In genomic region chr6:106933584-106933983, GRCm38 (mm10) we compare ENCODE assay signal across 27 mouse cellular contexts.
DNase-seq lines count a peak whose midpoint lies in the region; ATAC-seq and TF ChIP-seq lines count a peak whose summit lies in the region.
"Had no signal": no experiment of that assay in that cellular context is flagged by ENCODE, and none has a peak within 500 bp of the region (broad histone marks: within the 10 kb centered on the region; RNA-seq: fewer than 3 reads in every experiment).

No protein-coding gene starts in this region.

- no peak overlapping the region for H3K4me3 ChIP-seq in stomach, embryonic 14.5 days (ENCODE audit: low read depth, low read length)
- H3K4me3 ChIP-seq in stomach, postnatal 0 days (ENCODE audit: low read depth, low read length) = no peak overlapping the region
- H3K4me3 ChIP-seq: embryonic facial prominence, embryonic 12.5 days; embryonic facial prominence, embryonic 15.5 days; gastrocnemius, adult 2 months; heart, embryonic 12.5 days; heart, embryonic 15.5 days; hindbrain, embryonic 10.5 days; hindbrain, embryonic 13.5 days had no signal

- no peaks in the 10 kb centered on the region for H3K4me1 ChIP-seq in stomach, embryonic 14.5 days (ENCODE audit: control insufficient read depth, insufficient read depth, low read length)
- H3K4me1 ChIP-seq in stomach, postnatal 0 days (replicated peaks; ENCODE audit: control insufficient read depth, insufficient read depth) = no peaks in the 10 kb centered on the region
- H3K4me1 ChIP-seq: embryonic facial prominence, embryonic 12.5 days; embryonic facial prominence, embryonic 15.5 days; heart, embryonic 12.5 days; heart, embryonic 15.5 days; hindbrain, embryonic 10.5 days; hindbrain, embryonic 13.5 days had no signal

- H3K4me2 ChIP-seq in stomach, embryonic 14.5 days (replicated peaks; ENCODE audit: low read depth, low read length) = no peak overlapping the region
- no peak overlapping the region for H3K4me2 ChIP-seq in stomach, postnatal 0 days (replicated peaks; ENCODE audit: low read depth)
- H3K4me2 ChIP-seq: embryonic facial prominence, embryonic 12.5 days; embryonic facial prominence, embryonic 15.5 days; heart, embryonic 12.5 days; heart, embryonic 15.5 days; hindbrain, embryonic 13.5 days had no signal

- WGBS in stomach, embryonic 14.5 days = 67% methylated on average over 6 of the region's 6 CpGs
- WGBS in stomach, postnatal 0 days = 64% methylated on average over 6 of the region's 6 CpGs

- H3K9me3 ChIP-seq in stomach, embryonic 14.5 days (ENCODE audit: control insufficient read depth, low read depth, low read length) = no peaks in the 10 kb centered on the region
- no peaks in the 10 kb centered on the region for H3K9me3 ChIP-seq in stomach, postnatal 0 days (ENCODE audit: control insufficient read depth, low read length)
- H3K9me3 ChIP-seq: embryonic facial prominence, embryonic 12.5 days; embryonic facial prominence, embryonic 15.5 days; heart, embryonic 15.5 days; hindbrain, embryonic 10.5 days; hindbrain, embryonic 13.5 days had no signal

- no peak overlapping the region for H3K9ac ChIP-seq in stomach, embryonic 14.5 days (replicated peaks; ENCODE audit: low read depth, low read length)
- H3K9ac ChIP-seq in stomach, postnatal 0 days (ENCODE audit: low read length) = no peak overlapping the region
- H3K9ac ChIP-seq: embryonic facial prominence, embryonic 12.5 days; embryonic facial prominence, embryonic 15.5 days; forebrain, postnatal 0 days; heart, embryonic 12.5 days; heart, embryonic 15.5 days; hindbrain, embryonic 13.5 days had no signal

- ATAC-seq in stomach, embryonic 14.5 days (ENCODE audit: insufficient number of reproducible peaks, insufficient read depth, low FRiP score, low read depth) = peak; percentile 89
- ATAC-seq in stomach, postnatal 0 days (ENCODE audit: low FRiP score, low TSS enrichment) = peak; percentile 97
- ATAC-seq: activated CD4-positive, CD25-positive, alpha-beta regulatory T cell, adult 4 months; CD4-positive, CD25-positive, alpha-beta regulatory T cell, adult 4 months; forebrain, embryonic 14.5 days; forebrain, postnatal 0 days; hindbrain, embryonic 16.5 days had no signal

- no peak for TF ChIP-seq CTCF in stomach, postnatal 0 days (IDR thresholded peaks at IDR 0.05; ENCODE audit: low read depth)

- no peaks in the 10 kb centered on the region for H3K36me3 ChIP-seq in stomach, embryonic 14.5 days (ENCODE audit: control insufficient read depth, insufficient read depth, low read length)
- no peaks in the 10 kb centered on the region for H3K36me3 ChIP-seq in stomach, postnatal 0 days (ENCODE audit: control insufficient read depth, insufficient read depth, low read length)
- H3K36me3 ChIP-seq: embryonic facial prominence, embryonic 12.5 days; embryonic facial prominence, embryonic 15.5 days; heart, embryonic 12.5 days; heart, embryonic 15.5 days; hindbrain, embryonic 10.5 days; hindbrain, embryonic 13.5 days had no signal

- DNase-seq in urinary bladder, postnatal 36 days (ENCODE audit: low spot score in 2 of 2) = peak; percentile 3 to 8
- DNase-seq in urinary bladder, postnatal 4 days (ENCODE audit: low spot score in 2 of 2) = no peak
- peak; percentile 61 for DNase-seq in stomach, postnatal 0 days (ENCODE audit: low spot score)
- no peak for DNase-seq in adipocyte (ENCODE audit: low spot score)
- DNase-seq in heart, adult 8-10 months (ENCODE audit: low spot score) = no peak
- DNase-seq: adrenal gland, postnatal 10 days; cerebellum, adult 11 months; cerebellum, adult 2 months; cerebellum, adult 9-11 months; cerebellum, postnatal 25 days; forebrain, postnatal 0 days; gastrocnemius, adult 2 months; gastrocnemius, postnatal 14 days; heart, adult 11 months; heart, postnatal 10 days; heart, postnatal 36 days had no signal

- no peaks in the 10 kb centered on the region for H3K27me3 ChIP-seq in stomach, embryonic 14.5 days (ENCODE audit: control insufficient read depth, insufficient read depth, low read length)
- no peaks in the 10 kb centered on the region for H3K27me3 ChIP-seq in stomach, postnatal 0 days (ENCODE audit: control insufficient read depth, insufficient read depth, low read length)
- H3K27me3 ChIP-seq: embryonic facial prominence, embryonic 12.5 days; embryonic facial prominence, embryonic 15.5 days; heart, embryonic 12.5 days; heart, embryonic 15.5 days; hindbrain, embryonic 13.5 days had no signal

- no peak for TF ChIP-seq EP300 in stomach, postnatal 0 days (optimal IDR thresholded peaks at IDR 0.05)

- no peak overlapping the region for H3K27ac ChIP-seq in stomach, embryonic 14.5 days (ENCODE audit: low read length)
- no peak overlapping the region for H3K27ac ChIP-seq in stomach, postnatal 0 days (replicated peaks)
- H3K27ac ChIP-seq: embryonic facial prominence, embryonic 12.5 days; embryonic facial prominence, embryonic 15.5 days; gastrocnemius, adult 2 months; heart, embryonic 15.5 days; hindbrain, embryonic 10.5 days; hindbrain, embryonic 13.5 days had no signal

Comparison
In these comparisons a context has a peak if more than half of its experiments do, and no peak if none do; other contexts are left out.
1. DNase-seq: peak in urinary bladder, postnatal 36 days (2 of 2) and stomach, postnatal 0 days (single experiment); none in urinary bladder, postnatal 4 days (0 of 2), adipocyte (single experiment) and heart, adult 8-10 months (single experiment).